Mouse (Mus musculus) MEL (cell line): ENCODE results near the gene Cfap46. TPM values are rescaled to one million over a fixed set of nuclear protein-coding genes. Genes with fewer than 3 reads are reported as not detected.
"Not testable (repeated sequence)": the region's sequence is repeated elsewhere in the genome, so short reads cannot be mapped to it uniquely, and the experiment has no call there.

Source experiments
- DNase-seq: peaks from one replicate; pipeline ENCODE4 v3.0.0; 2011; ENCODE audit warnings: low read depth, low spot score
- H3K27ac ChIP-seq: 2 replicates; pipeline ENCODE4 v1.5.1; 2012; ENCODE audit warnings: low read depth, mild to moderate bottlenecking, control low read depth, low read length, moderate library complexity; ENCODE audit not compliant: control insufficient read depth
- H3K27me3 ChIP-seq, 2 experiments: fragments of 150-350 bp in 1 of 2; sonication (generic) in 1 of 2; 2 replicates each; pipeline ENCODE4 v1.6.1; 2012; ENCODE audit warnings: low read length in 2 of 2, mild to moderate bottlenecking in 2 of 2, improper control_type of control experiment in 1 of 2, moderate library complexity in 1 of 2; ENCODE audit not compliant: insufficient read depth in 2 of 2, control insufficient read depth in 1 of 2
- H3K36me3 ChIP-seq, 2 experiments: 2 replicates each; pipeline ENCODE4 v1.6.1; 2012 to 2014; ENCODE audit warnings: low read length in 2 of 2, improper control_type of control experiment in 1 of 2, inconsistent platforms in 1 of 2, mild to moderate bottlenecking in 1 of 2; ENCODE audit not compliant: insufficient read depth in 2 of 2, control insufficient read depth in 1 of 2
- H3K4me1 ChIP-seq, 2 experiments: fragments of 150-350 bp in 1 of 2; sonication (generic) in 1 of 2; 2 replicates each; pipeline ENCODE4 v1.6.1; 2012; ENCODE audit warnings: low read length in 2 of 2, improper control_type of control experiment in 1 of 2, mild to moderate bottlenecking in 1 of 2; ENCODE audit not compliant: insufficient read depth in 2 of 2, control insufficient read depth in 1 of 2
- H3K4me3 ChIP-seq, 2 experiments: fragments of 150-350 bp in 1 of 2; sonication (generic) in 1 of 2; 2 replicates each; pipeline ENCODE4 v1.5.1; 2012; ENCODE audit warnings: low read depth in 2 of 2, low read length in 2 of 2, mild to moderate bottlenecking in 2 of 2, moderate library complexity in 2 of 2, control low read depth in 1 of 2, improper control_type of control experiment in 1 of 2; ENCODE audit not compliant: control insufficient read depth in 1 of 2, insufficient read depth in 1 of 2
- H3K79me2 ChIP-seq: 2 replicates; pipeline ENCODE4 v1.6.1; 2012; ENCODE audit warnings: mild to moderate bottlenecking, low read length, moderate library complexity; ENCODE audit not compliant: control insufficient read depth, poor library complexity, insufficient read depth
- H3K9ac ChIP-seq: 2 replicates; pipeline ENCODE4 v1.6.1; 2012; ENCODE audit warnings: low read depth, mild to moderate bottlenecking, control low read depth, low read length, moderate library complexity; ENCODE audit not compliant: control insufficient read depth, poor library complexity, severe bottlenecking
- H3K9me3 ChIP-seq: fragments of 150-350 bp; sonication (generic); replicated peaks from 2 replicates; pipeline ENCODE4 v1.6.1; 2012; ENCODE audit warnings: mild to moderate bottlenecking, low read length, improper control_type of control experiment, moderate library complexity; ENCODE audit not compliant: insufficient read depth
- BHLHE40 ChIP-seq: IDR thresholded peaks from 2 replicates; pipeline ENCODE4 v1.6.1; 2012; ENCODE audit warnings: low read depth, mild to moderate bottlenecking, inconsistent platforms, low read length, improper control_type of control experiment, borderline replicate concordance
- CHD2 ChIP-seq: IDR thresholded peaks from 2 replicates; pipeline ENCODE4 v1.6.1; 2011; ENCODE audit warnings: low read length, improper control_type of control experiment
- EP300 ChIP-seq, 2 experiments: IDR thresholded peaks; 2 replicates each; pipeline ENCODE4 v1.6.1; 2011; ENCODE audit warnings: improper control_type of control experiment in 2 of 2, low read length in 2 of 2, low read depth in 1 of 2, mild to moderate bottlenecking in 1 of 2
- KAT2A ChIP-seq: conservative IDR thresholded peaks from 2 replicates; pipeline ENCODE4 v1.6.1; 2012; ENCODE audit warnings: low read depth, low read length, improper control_type of control experiment, inconsistent platforms
- MAFK ChIP-seq: IDR thresholded peaks from 2 replicates; pipeline ENCODE4 v1.6.1; 2011; ENCODE audit warnings: low read depth, mild to moderate bottlenecking, low read length, improper control_type of control experiment, borderline replicate concordance
- MAZ ChIP-seq: IDR thresholded peaks from 2 replicates; pipeline ENCODE4 v1.6.1; 2012; ENCODE audit warnings: low read depth, mild to moderate bottlenecking, inconsistent platforms, low read length, improper control_type of control experiment
- MEF2A ChIP-seq: IDR thresholded peaks from 2 replicates; pipeline ENCODE4 v1.6.1; 2014; ENCODE audit warnings: low read depth, mild to moderate bottlenecking, inconsistent platforms, low read length, improper control_type of control experiment; ENCODE audit not compliant: poor library complexity, insufficient replicate concordance, severe bottlenecking; ENCODE audit errors: extremely low read depth
- MYC ChIP-seq: IDR thresholded peaks from 2 replicates; pipeline ENCODE4 v1.6.1; 2011; ENCODE audit warnings: low read depth, mild to moderate bottlenecking, low read length, improper control_type of control experiment, moderate library complexity
- NELFE ChIP-seq: IDR thresholded peaks from 2 replicates; pipeline ENCODE4 v1.6.1; 2011; ENCODE audit warnings: low read depth, low read length, improper control_type of control experiment
- NRF1 ChIP-seq: IDR thresholded peaks from 2 replicates; pipeline ENCODE4 v1.6.1; 2014; ENCODE audit warnings: low read depth, mild to moderate bottlenecking, inconsistent platforms, low read length, improper control_type of control experiment, moderate library complexity; ENCODE audit not compliant: poor library complexity, insufficient read depth, severe bottlenecking
- RCOR1 ChIP-seq: IDR thresholded peaks from 2 replicates; pipeline ENCODE4 v1.6.1; 2012; ENCODE audit warnings: low read depth, mild to moderate bottlenecking, inconsistent platforms, low read length, improper control_type of control experiment
- SMC3 ChIP-seq: IDR thresholded peaks from 2 replicates; pipeline ENCODE4 v1.6.1; 2011; ENCODE audit warnings: low read depth, low read length, improper control_type of control experiment
- TAL1 ChIP-seq: IDR thresholded peaks from 2 replicates; pipeline ENCODE4 v1.6.1; 2012; ENCODE audit warnings: mild to moderate bottlenecking, inconsistent platforms, low read length, moderate library complexity, mixed read lengths
- TBP ChIP-seq: IDR thresholded peaks from 2 replicates; pipeline ENCODE4 v1.8.0; 2011; ENCODE audit warnings: low read depth, low read length, improper control_type of control experiment
- TCF12 ChIP-seq: IDR thresholded peaks from 2 replicates; pipeline ENCODE4 v1.6.1; 2014; ENCODE audit warnings: low read depth, mild to moderate bottlenecking, inconsistent platforms, low read length, improper control_type of control experiment, moderate library complexity
- UBTF ChIP-seq: IDR thresholded peaks from 2 replicates; pipeline ENCODE4 v1.6.1; 2012; ENCODE audit warnings: low read depth, mild to moderate bottlenecking, inconsistent platforms, low read length, improper control_type of control experiment, moderate library complexity, borderline replicate concordance; ENCODE audit not compliant: insufficient read depth
- USF1 ChIP-seq: IDR thresholded peaks from 2 replicates; pipeline ENCODE4 v1.6.1; 2014; ENCODE audit warnings: low read depth, mild to moderate bottlenecking, inconsistent platforms, low read length, improper control_type of control experiment, moderate library complexity
- ZKSCAN1 ChIP-seq: IDR thresholded peaks from 2 replicates; pipeline ENCODE4 v1.6.1; 2012; ENCODE audit warnings: low read depth, mild to moderate bottlenecking, inconsistent platforms, low read length, improper control_type of control experiment, moderate library complexity
- polyA plus RNA-seq, 2 experiments: library from polyadenylated mRNA; stranded (reverse) in 1 of 2; unstranded in 1 of 2; fragments of >175 nt in 1 of 2; fragments of >200 nt in 1 of 2; gene quantifications; 2 replicates each; pipeline versions ENCODE4 v1.2.1 to v1.2.4; 2012; ENCODE audit warnings: low replicate concordance in 2 of 2, low read depth in 1 of 2; ENCODE audit not compliant: insufficient read length in 2 of 2, insufficient read depth in 1 of 2, missing spikeins in 1 of 2
- total RNA-seq: library from RNA; depleted of rRNA; stranded (reverse); fragments of 300-350 nt; gene quantifications from 2 replicates; pipeline ENCODE4 v1.2.3, GENCODE M21; 2012

The Cfap46 gene
- total and polyA plus RNA-seq, 3 experiments: 0.03 to 0.04 TPM; not detected in 1

DNA sequence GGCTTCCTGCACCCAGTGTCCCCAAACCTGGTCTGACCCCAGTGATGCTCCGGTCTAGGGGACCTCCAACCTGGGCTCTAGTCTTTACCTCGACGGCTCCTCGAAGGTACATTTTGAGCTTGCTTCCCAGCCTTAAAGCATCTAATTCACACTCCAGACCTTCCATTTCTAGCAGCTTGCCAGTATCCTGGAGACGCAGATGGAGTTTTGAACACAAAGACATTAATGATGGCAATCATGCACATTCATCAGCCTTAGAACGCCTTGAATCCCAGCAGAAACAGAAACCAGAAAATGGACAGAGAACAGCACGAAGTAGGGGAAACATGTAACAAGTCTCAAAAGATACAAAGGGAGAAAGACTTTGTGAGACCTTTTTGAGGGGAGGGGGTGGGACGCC, 16.7 kb downstream of the Cfap46 start:
- TF ChIP-seq MAZ: no peak
- no peak for TF ChIP-seq RCOR1
- no peak for TF ChIP-seq NRF1
- TF ChIP-seq UBTF: no peak
- no peak for TF ChIP-seq KAT2A
- no peak for TF ChIP-seq SMC3
- no peak for TF ChIP-seq TBP
- no peak for TF ChIP-seq BHLHE40
- TF ChIP-seq CHD2: no peak
- no peak for TF ChIP-seq ZKSCAN1
- TF ChIP-seq NELFE: no peak
- TF ChIP-seq TCF12: no peak
- TF ChIP-seq MEF2A: no peak
- no peak for TF ChIP-seq EP300 (IDR thresholded peaks at IDR 0.05; ENCODE audit: low read depth in 1 of 2, low read length in 2 of 2)
- H3K4me1 ChIP-seq: no peaks in the 10 kb centered on the region
- H3K36me3 ChIP-seq: no peaks in the 10 kb centered on the region
- H3K79me2 ChIP-seq: no peaks in the 10 kb centered on the region
- no peaks in the 10 kb centered on the region for H3K9me3 ChIP-seq
- no peaks in the 10 kb centered on the region for H3K27me3 ChIP-seq
- DNase-seq: no peak
- no peak overlapping the region for H3K27ac ChIP-seq
- no peak overlapping the region for H3K9ac ChIP-seq
- H3K4me3 ChIP-seq: no peak overlapping the region

DNA sequence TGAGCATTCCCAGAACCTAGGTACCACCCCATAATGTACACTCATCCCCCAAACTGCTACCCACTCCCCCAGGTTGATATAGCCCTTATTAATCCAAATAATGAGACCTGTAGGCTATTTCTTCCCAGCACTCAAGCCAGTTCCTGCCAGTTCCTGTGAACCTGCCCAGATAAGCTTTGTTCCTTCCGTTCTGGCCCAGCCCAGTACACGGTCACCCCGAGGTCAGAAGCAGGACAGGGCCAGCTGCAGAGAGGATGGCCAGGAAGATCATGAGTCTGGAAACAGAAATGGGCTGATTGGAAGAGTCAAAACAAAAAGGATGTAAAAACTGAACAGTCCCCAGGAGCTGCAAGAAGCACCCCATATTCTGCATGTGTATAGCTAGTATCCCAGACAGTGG, 20.3 kb downstream of the Cfap46 start:
- H3K27ac ChIP-seq: no peak overlapping the region
- H3K36me3 ChIP-seq: no peaks in the 10 kb centered on the region
- H3K4me3 ChIP-seq: no peak overlapping the region
- no peaks in the 10 kb centered on the region for H3K4me1 ChIP-seq
- H3K79me2 ChIP-seq: no peaks in the 10 kb centered on the region
- H3K9me3 ChIP-seq: no peaks in the 10 kb centered on the region
- no peak for DNase-seq
- no peak overlapping the region for H3K9ac ChIP-seq
- no peak for TF ChIP-seq MYC
- TF ChIP-seq USF1: no peak
- TF ChIP-seq MAFK: no peak
- TF ChIP-seq TAL1: no peak
- no peak for TF ChIP-seq MEF2A
- no peak for TF ChIP-seq NELFE
- TF ChIP-seq TBP: no peak
- H3K27me3 ChIP-seq: no peaks in the 10 kb centered on the region

DNA sequence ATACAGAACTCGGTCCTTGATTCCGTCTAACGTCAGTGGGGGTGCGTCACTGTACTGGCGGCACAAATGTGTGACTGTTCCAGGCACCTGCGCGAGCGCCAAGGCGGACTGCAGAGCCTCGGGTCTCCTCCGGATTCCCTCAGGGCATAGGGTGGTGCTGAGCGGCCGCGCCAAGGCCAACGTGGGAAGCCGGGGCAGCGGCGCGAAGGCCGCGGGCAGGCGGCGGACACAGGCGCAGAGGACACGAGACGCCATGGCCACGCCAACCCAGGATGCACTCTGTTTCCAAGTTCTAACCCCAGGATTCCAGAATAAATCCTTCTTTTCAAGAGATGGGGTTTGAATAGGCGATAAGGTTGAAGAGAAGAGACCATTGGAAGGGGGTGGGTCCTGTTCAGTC, 23.7 kb downstream of the Cfap46 start:
- not testable (repeated sequence) for H3K27me3 ChIP-seq, DNase-seq, H3K36me3 ChIP-seq, H3K79me2 ChIP-seq, H3K9ac ChIP-seq, H3K9me3 ChIP-seq, H3K4me3 ChIP-seq, H3K27ac ChIP-seq, H3K4me1 ChIP-seq
